Comparison of ENCODE assay signal across 12 mouse cellular contexts in the genomic region with DNA sequence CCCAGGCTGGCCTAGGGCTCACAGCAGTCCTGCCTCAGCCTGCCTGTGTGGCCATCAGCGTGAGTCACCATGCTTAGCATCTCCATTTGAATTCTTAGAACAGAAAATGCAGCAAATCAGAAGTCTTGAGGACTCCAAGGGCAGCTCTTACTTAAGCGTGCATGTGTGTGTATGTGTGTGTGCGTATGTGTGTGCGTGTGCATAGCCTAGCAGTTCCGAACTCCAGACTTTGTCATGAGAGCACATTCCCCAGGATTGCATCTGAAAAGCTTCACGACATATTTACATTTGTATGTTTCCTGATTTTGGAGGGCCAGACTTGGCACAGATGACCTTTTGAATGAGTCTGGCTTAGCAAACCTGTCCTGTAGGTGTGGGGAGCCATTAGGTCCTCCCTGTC.
"Had no signal": no experiment of that assay in that cellular context is flagged by ENCODE, and none has a peak within 500 bp of the region (broad histone marks: within the 10 kb centered on the region; RNA-seq: fewer than 3 reads in every experiment).

No protein-coding gene starts in this region.

- H3K4me2 ChIP-seq: hindbrain, embryonic 14.5 days; limb, embryonic 15.5 days; midbrain, embryonic 12.5 days; neural tube, embryonic 13.5 days had no signal

- H3K27me3 ChIP-seq: limb, embryonic 15.5 days; neural tube, embryonic 13.5 days had no signal

- H3K9me3 ChIP-seq: limb, embryonic 15.5 days; midbrain, embryonic 12.5 days; neural tube, embryonic 13.5 days had no signal

- DNase-seq: kidney, adult 11 months; kidney, postnatal 14 days; left cerebral cortex, postnatal 4 days; retina, postnatal 1 day; right cerebral cortex, postnatal 4 days; spleen, adult 18-20 months; thymus, postnatal 4 days had no signal

- H3K27ac ChIP-seq: hindbrain, embryonic 14.5 days; limb, embryonic 15.5 days; midbrain, embryonic 12.5 days; neural tube, embryonic 13.5 days had no signal

- ATAC-seq: midbrain, embryonic 16.5 days had no signal

- H3K9ac ChIP-seq: hindbrain, embryonic 14.5 days; limb, embryonic 15.5 days; midbrain, embryonic 12.5 days; neural tube, embryonic 13.5 days had no signal

- H3K4me1 ChIP-seq: neural tube, embryonic 13.5 days had no signal

- H3K4me3 ChIP-seq: limb, embryonic 15.5 days; midbrain, embryonic 12.5 days; neural tube, embryonic 13.5 days had no signal
